Mouse (Mus musculus): ENCODE data around the gene Fam174b. TPM values are rescaled to one million over a fixed set of nuclear protein-coding genes. Genes with fewer than 3 reads are reported as not detected.

Fam174b gene
- polyA plus RNA-seq, 1 experiment: 0.83 TPM

- no peaks in the 10 kb centered on the region for H3K4me1 ChIP-seq (ENCODE audit: control insufficient read depth, insufficient read depth, insufficient read length, low read length)
- H3K4me3 ChIP-seq (ENCODE audit: insufficient read depth, low read depth, low read length): no peak overlapping the region
These were observed 76.3 kb downstream of the Fam174b start for GRCm38 (mm10) chr7:73816255-73816996.

GRCm38 (mm10) chr7:73819366-73819765 is 79.3 kb downstream of the Fam174b start:
- H3K4me3 ChIP-seq (ENCODE audit: insufficient read depth, low read depth, low read length): no peak overlapping the region
- no peak overlapping the region for H3K27ac ChIP-seq (replicated peaks; ENCODE audit: low read depth, low read length)
- no peaks in the 10 kb centered on the region for H3K4me1 ChIP-seq (ENCODE audit: control insufficient read depth, insufficient read depth, insufficient read length, low read length)

More at GRCm38 (mm10) chr7:73816255-73816996, 76.3 kb downstream of the Fam174b start:
- no peak overlapping the region for H3K27ac ChIP-seq (replicated peaks; ENCODE audit: low read depth, low read length)

Other genes starting within 250 kb of the Fam174b start
- 22.6 and 29.2 TPM in 2 replicates for gene Chd2, start 198.5 kb upstream of the Fam174b start, polyA plus RNA-seq (2012; ENCODE audit: insufficient read depth, insufficient read length, missing spikeins)